Mouse (Mus musculus): Measurements from ENCODE around the gene Smarcd2. TPM values are rescaled to one million over a fixed set of nuclear protein-coding genes. Genes with fewer than 3 reads are reported as not detected.
A peak's percentile ranks its signal among the peaks of the same experiment; 100 is the strongest.
"Not testable (repeated sequence)": the region's sequence is repeated elsewhere in the genome, so short reads cannot be mapped to it uniquely, and the experiment has no call there.

Smarcd2 gene
- total RNA-seq, 1 experiment from 2014 or later: 131 TPM

GRCm38 (mm10) chr11:106256775-106257174 lies 16.0 kb downstream of the Smarcd2 start:
- ATAC-seq (replicated peaks; ENCODE audit: insufficient number of reproducible peaks, low FRiP score, low TSS enrichment, poor library complexity, severe bottlenecking): no peak

GRCm38 (mm10) chr11:106255685-106256451 lies 16.9 kb downstream of the Smarcd2 start, which contains the start of the genes Ftsj3 and Psmc5:
Gene Ftsj3 (minus strand): TSS chr11:106256079.
Gene Psmc5 (plus strand): TSS chr11:106256154.
- peak; percentile 94 for ATAC-seq (replicated peaks; ENCODE audit: insufficient number of reproducible peaks, low FRiP score, low TSS enrichment, poor library complexity, severe bottlenecking)

- ATAC-seq (replicated peaks; ENCODE audit: insufficient number of reproducible peaks, low FRiP score, low TSS enrichment, poor library complexity, severe bottlenecking): no peak
Measured at GRCm38 (mm10) chr11:106255174-106255573, 17.6 kb downstream of the Smarcd2 start.

- no peak for ATAC-seq (replicated peaks; ENCODE audit: insufficient number of reproducible peaks, low FRiP score, low TSS enrichment, poor library complexity, severe bottlenecking)
Measured at GRCm38 (mm10) chr11:106254767-106255166, 18.0 kb downstream of the Smarcd2 start.

GRCm38 (mm10) chr11:106249326-106249725 lies 23.4 kb downstream of the Smarcd2 start:
- ATAC-seq (replicated peaks; ENCODE audit: insufficient number of reproducible peaks, low FRiP score, low TSS enrichment, poor library complexity, severe bottlenecking): no peak

- no peak for ATAC-seq (replicated peaks; ENCODE audit: insufficient number of reproducible peaks, low FRiP score, low TSS enrichment, poor library complexity, severe bottlenecking)
Measured at GRCm38 (mm10) chr11:106246834-106247233, 25.9 kb downstream of the Smarcd2 start.

GRCm38 (mm10) chr11:106233978-106234377 lies 38.8 kb downstream of the Smarcd2 start:
- ATAC-seq (replicated peaks; ENCODE audit: insufficient number of reproducible peaks, low FRiP score, low TSS enrichment, poor library complexity, severe bottlenecking): not testable (repeated sequence)

- no peak for ATAC-seq (replicated peaks; ENCODE audit: insufficient number of reproducible peaks, low FRiP score, low TSS enrichment, poor library complexity, severe bottlenecking)
Measured at GRCm38 (mm10) chr11:106220603-106221002, 52.2 kb downstream of the Smarcd2 start.

GRCm38 (mm10) chr11:106216730-106217490 lies 55.9 kb downstream of the Smarcd2 start, which contains the start of gene Ddx42:
Gene Ddx42 (plus strand): TSS chr11:106216926.
- ATAC-seq (replicated peaks; ENCODE audit: insufficient number of reproducible peaks, low FRiP score, low TSS enrichment, poor library complexity, severe bottlenecking): peak; percentile 82

- ATAC-seq (replicated peaks; ENCODE audit: insufficient number of reproducible peaks, low FRiP score, low TSS enrichment, poor library complexity, severe bottlenecking): peak; percentile 93
Measured at GRCm38 (mm10) chr11:106215927-106216729, 56.6 kb downstream of the Smarcd2 start, which contains the start of gene Ccdc47. Gene Ccdc47 (minus strand): TSS chr11:106216344.

- ATAC-seq (replicated peaks; ENCODE audit: insufficient number of reproducible peaks, low FRiP score, low TSS enrichment, poor library complexity, severe bottlenecking): no peak
Measured at GRCm38 (mm10) chr11:106215450-106215859, 57.3 kb downstream of the Smarcd2 start.

- no peak for ATAC-seq (replicated peaks; ENCODE audit: insufficient number of reproducible peaks, low FRiP score, low TSS enrichment, poor library complexity, severe bottlenecking)
Measured at GRCm38 (mm10) chr11:106214856-106215255, 57.9 kb downstream of the Smarcd2 start.

Other genes with a start within 250 kb of the Smarcd2 start
- gene Dcaf7, start 236.1 kb downstream of the Smarcd2 start, total RNA-seq (2017): 35.3 to 62.0 TPM (median 35.7 TPM) in 3 replicates
- gene Taco1, start 206.9 kb downstream of the Smarcd2 start, total RNA-seq (2017): 9.0 to 12.7 TPM (median 10.2 TPM) in 3 replicates
- gene Map3k3, start 188.4 kb downstream of the Smarcd2 start, total RNA-seq (2017): 105 to 136 TPM (median 123 TPM) in 3 replicates
- not detected in 3 replicates for gene Gm10840, start 112.1 kb downstream of the Smarcd2 start, total RNA-seq (2017)
- gene Limd2, start 112.1 kb downstream of the Smarcd2 start, total RNA-seq (2017): 91.7 to 118 TPM (median 94.0 TPM) in 3 replicates
- gene Strada, start 70.8 kb downstream of the Smarcd2 start, total RNA-seq (2017): 20.0 to 33.6 TPM (median 21.1 TPM) in 3 replicates
- gene Ccdc47, start 56.6 kb downstream of the Smarcd2 start, total RNA-seq (2017): 131 to 182 TPM (median 140 TPM) in 3 replicates
- gene Ddx42, start 56.0 kb downstream of the Smarcd2 start, total RNA-seq (2017): 90.8 to 119 TPM (median 99.4 TPM) in 3 replicates
- gene Ftsj3, start 16.9 kb downstream of the Smarcd2 start, total RNA-seq (2017): 77.3 to 82.1 TPM (median 79.9 TPM) in 3 replicates
- 75.9 to 107 TPM (median 106 TPM) in 3 replicates for gene Psmc5, start 16.8 kb downstream of the Smarcd2 start, total RNA-seq (2017)
- not detected in 3 replicates for gene Tcam1, start 3.7 kb upstream of the Smarcd2 start, total RNA-seq (2017)
- gene Gh, start 28.9 kb upstream of the Smarcd2 start, total RNA-seq (2017): 1.5 TPM in 1 of 3 replicates, not detected in the others
- gene Cd79b, start 41.8 kb upstream of the Smarcd2 start, total RNA-seq (2017): 105 to 131 TPM (median 123 TPM) in 3 replicates
- gene Scn4a, start 80.3 kb upstream of the Smarcd2 start, total RNA-seq (2017): 0.11 to 0.38 TPM (median 0.29 TPM) in 3 replicates
- gene Prr29, start 92.5 kb upstream of the Smarcd2 start, total RNA-seq (2017): not detected in 3 replicates
- gene Icam2, start 115.1 kb upstream of the Smarcd2 start, total RNA-seq (2017): 32.3 to 70.2 TPM (median 56.4 TPM) in 3 replicates
- 27.8 to 71.5 TPM (median 30.5 TPM) in 3 replicates for gene Ern1, start 214.9 kb upstream of the Smarcd2 start, total RNA-seq (2017)